Mouse (Mus musculus): ENCODE measurements around the gene Cd79b. TPM values are rescaled to one million over a fixed set of nuclear protein-coding genes. Genes with fewer than 3 reads are reported as not detected.
A peak's percentile ranks its signal among the peaks of the same experiment; 100 is the strongest.

Gene Cd79b
- polyA plus RNA-seq, 1 experiment from 2014 or later: 4.2 TPM

DNA sequence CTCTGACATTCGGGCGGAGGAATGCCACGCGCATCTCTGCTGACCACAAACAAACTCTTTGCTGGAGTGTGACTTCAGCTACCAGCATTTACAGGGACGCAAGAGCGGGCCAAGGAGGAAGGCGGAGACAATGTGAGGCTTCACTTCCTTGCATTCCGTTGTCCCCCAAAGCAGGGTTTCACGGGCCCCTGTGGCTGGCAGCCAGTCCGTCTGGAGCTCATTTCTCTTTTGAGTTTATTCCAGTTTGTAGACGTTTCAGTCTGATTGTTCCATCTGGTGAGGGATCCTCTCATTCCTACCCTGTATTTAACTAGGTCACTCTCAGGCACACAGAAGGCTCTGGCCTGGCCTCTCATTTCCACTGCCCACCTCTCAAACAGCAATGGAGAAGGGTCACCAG lies 27.6 kb downstream of the Cd79b start:
- Histone ChIP-seq H3K9me3 (no peaks in the 10 kb centered on the region), H3K4me1 (peaks cover 7% of the 10 kb centered on the region), H3K27me3 (no peaks in the 10 kb centered on the region), H3K36me3 (no peaks in the 10 kb centered on the region), H3K4me3 (no peak overlapping the region), H3K4me2 (no peak overlapping the region), H3K9ac (no peak overlapping the region), H3K27ac (peak overlapping the region; percentile 37)
- 52% methylated on average over 11 of the region's 11 CpGs for WGBS
- ATAC-seq (ENCODE audit: borderline replicate concordance, extremely low read depth, low FRiP score, low TSS enrichment): no peak

DNA sequence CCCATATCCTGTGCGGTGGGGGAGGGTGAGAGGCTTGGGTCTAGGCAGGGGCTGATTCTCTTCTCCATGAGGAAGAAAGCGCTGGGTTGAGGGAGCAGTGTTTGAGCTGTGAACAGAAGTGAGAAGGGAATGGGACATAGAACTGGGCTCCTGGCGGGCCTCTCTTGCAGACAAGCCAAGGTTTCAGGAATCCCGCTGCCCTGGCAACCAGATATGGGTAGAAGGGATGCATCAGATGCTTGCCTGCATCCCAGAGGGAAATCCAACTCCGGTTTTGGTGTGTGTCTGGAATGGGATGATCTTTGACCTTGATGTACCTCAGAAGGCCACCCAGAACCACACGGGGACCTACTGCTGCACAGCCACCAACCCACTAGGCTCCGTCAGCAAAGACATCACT lies 28.4 kb downstream of the Cd79b start:
- peaks cover 7% of the 10 kb centered on the region for H3K4me1 ChIP-seq
- H3K27ac ChIP-seq: no peak overlapping the region
- H3K9ac ChIP-seq: no peak overlapping the region
- ATAC-seq (ENCODE audit: borderline replicate concordance, extremely low read depth, low FRiP score, low TSS enrichment): no peak
- no peak overlapping the region for H3K4me3 ChIP-seq
- no peaks in the 10 kb centered on the region for H3K27me3 ChIP-seq
- 82% methylated on average over 7 of the region's 7 CpGs for WGBS
- no peak overlapping the region for H3K4me2 ChIP-seq
- no peaks in the 10 kb centered on the region for H3K36me3 ChIP-seq
- no peaks in the 10 kb centered on the region for H3K9me3 ChIP-seq

DNA sequence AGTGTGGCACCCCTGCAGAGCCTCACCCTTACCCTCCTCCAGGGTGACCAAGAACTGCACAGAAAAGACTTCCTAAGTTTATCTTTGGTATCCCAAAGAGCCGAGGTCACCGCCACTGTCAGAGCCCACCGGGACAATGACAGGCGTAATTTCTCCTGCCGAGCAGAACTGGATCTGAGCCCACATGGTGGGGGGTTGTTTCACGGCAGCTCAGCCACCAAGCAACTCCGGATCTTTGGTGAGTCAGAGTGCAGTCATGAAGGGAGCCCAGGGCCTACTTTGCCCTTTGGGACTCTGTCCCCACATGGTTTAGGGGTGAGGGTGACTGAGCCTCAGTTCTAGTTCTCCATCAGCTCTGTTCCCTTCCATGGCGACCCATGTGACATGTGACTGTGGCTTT lies 30.4 kb downstream of the Cd79b start:
- Histone ChIP-seq H3K36me3 (no peaks in the 10 kb centered on the region), H3K9me3 (no peaks in the 10 kb centered on the region), H3K4me3 (no peak overlapping the region), H3K9ac (no peak overlapping the region), H3K4me1 (peaks cover 7% of the 10 kb centered on the region), H3K4me2 (no peak overlapping the region), H3K27me3 (no peaks in the 10 kb centered on the region), H3K27ac (no peak overlapping the region)
- 45% methylated on average over 8 of the region's 8 CpGs for WGBS
- ATAC-seq (ENCODE audit: borderline replicate concordance, extremely low read depth, low FRiP score, low TSS enrichment): no peak

DNA sequence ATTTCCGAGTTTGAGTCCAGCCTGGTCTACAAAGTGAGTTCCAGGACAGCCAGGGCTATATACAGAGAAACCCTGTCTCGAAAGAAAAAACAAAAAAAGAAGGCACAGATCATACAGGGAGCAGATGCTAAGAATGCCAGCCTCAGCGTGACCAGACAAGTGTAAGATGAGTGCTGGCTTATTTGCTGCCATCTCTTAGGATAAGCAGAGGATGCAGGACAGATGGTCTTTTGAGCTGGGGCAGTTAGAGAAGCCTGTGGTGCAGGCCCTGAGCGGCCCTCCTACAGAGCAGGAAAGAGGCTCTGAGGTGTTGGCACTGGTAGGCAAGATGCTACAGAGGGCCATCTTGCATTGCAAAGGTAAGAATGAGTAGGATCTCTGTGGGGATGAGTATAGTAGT lies 31.2 kb downstream of the Cd79b start:
- Histone ChIP-seq H3K4me2 (no peak overlapping the region), H3K4me1 (peaks cover 7% of the 10 kb centered on the region), H3K27ac (no peak overlapping the region), H3K36me3 (no peaks in the 10 kb centered on the region), H3K4me3 (no peak overlapping the region), H3K27me3 (no peaks in the 10 kb centered on the region), H3K9ac (no peak overlapping the region), H3K9me3 (no peaks in the 10 kb centered on the region)
- 73% methylated on average over 4 of the region's 4 CpGs for WGBS
- no peak for ATAC-seq (ENCODE audit: borderline replicate concordance, extremely low read depth, low FRiP score, low TSS enrichment)

DNA sequence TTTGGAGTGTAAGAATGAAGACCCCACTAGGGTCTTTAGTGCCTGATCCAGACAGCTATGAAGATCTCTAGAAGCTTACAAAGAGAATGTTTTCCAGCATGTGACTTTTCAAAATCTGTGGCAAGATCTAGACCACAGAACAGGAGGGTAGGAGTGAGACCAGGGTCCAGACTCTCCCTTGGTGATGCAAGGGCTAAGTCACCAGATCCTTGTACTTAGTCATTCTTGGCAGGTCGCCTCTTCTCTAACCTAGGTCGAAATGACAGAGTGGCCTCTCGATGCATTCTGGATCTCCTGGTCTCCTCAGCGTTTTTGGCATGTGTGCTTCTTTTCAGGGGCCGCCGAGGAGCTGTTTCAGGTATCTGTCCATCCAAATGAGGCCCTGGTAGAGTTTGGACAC lies 32.1 kb downstream of the Cd79b start:
- ATAC-seq (ENCODE audit: borderline replicate concordance, extremely low read depth, low FRiP score, low TSS enrichment): no peak
- Histone ChIP-seq H3K4me1 (peaks cover 7% of the 10 kb centered on the region), H3K4me2 (no peak overlapping the region), H3K27ac (no peak overlapping the region), H3K4me3 (no peak overlapping the region), H3K36me3 (no peaks in the 10 kb centered on the region), H3K9me3 (no peaks in the 10 kb centered on the region), H3K9ac (no peak overlapping the region), H3K27me3 (no peaks in the 10 kb centered on the region)
- 72% methylated on average over 6 of the region's 6 CpGs for WGBS

DNA sequence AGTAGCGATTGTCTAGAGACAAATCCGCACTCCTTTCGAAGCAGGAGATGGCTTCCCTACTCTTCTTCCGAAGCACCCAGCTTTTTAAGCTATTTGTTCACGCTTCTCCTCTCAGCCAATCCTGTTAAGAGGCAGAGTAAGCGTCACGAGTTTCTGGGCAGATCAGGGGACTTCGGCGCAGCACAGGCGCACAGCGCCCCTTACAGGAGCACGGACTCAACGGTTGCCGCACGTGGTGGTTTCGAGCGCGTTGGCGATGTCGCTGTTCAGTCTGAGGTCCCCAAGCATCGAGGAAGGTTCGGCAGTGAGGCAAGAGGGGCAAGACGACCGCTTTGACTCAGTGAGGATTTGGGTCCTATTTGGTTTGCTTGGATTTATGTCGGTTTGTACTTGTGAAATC lies 38.1 kb downstream of the Cd79b start, which contains the start of gene Tcam1:
TSS of gene Tcam1 (plus strand) at position 219 of the 400 bp plus-strand sequence.
- Histone ChIP-seq H3K36me3 (no peaks in the 10 kb centered on the region), H3K9me3 (no peaks in the 10 kb centered on the region), H3K4me2 (peak within 1 kb of the TSS; percentile 47), H3K27me3 (no peaks in the 10 kb centered on the region), H3K9ac (no peak within 1 kb of the TSS), H3K27ac (peak within 1 kb of the TSS; percentile 87), H3K4me1 (peaks cover 33% of the 10 kb centered on the region), H3K4me3 (peak within 1 kb of the TSS; percentile 7; the same call in 1 of the 2 replicates)
- WGBS: 4% methylated on average over 25 of the region's 25 CpGs
- ATAC-seq (ENCODE audit: borderline replicate concordance, extremely low read depth, low FRiP score, low TSS enrichment): peak; percentile 19; the same call in 1 of the 2 replicates

DNA sequence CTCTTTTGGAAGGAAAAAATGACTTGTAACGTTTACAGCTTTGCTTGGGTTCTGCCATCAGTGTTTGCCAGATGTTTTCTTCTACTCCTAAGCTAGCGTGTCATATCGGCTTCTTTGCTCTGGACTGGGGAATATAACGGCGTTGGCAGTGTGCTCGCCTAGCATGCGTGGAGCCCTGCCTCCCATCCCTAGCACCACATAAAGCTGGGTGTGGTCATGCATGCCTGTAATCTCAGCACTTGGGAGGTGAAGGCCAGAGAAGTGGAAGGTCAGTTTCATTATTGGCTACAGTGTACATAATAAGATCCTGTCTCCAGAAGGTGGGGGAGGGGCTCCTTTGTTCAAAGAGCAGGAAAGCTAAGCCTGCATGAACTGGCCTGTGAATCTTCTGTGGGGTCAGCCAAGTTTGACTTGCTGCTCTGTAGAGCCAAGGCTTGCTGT lies 39.6 kb downstream of the Cd79b start:
- Histone ChIP-seq H3K4me2 (no peak overlapping the region; the same call in 1 of the 2 replicates), H3K27me3 (no peaks in the 10 kb centered on the region), H3K36me3 (no peaks in the 10 kb centered on the region), H3K9ac (no peak overlapping the region), H3K27ac (peak overlapping the region; percentile 87), H3K4me1 (peaks cover 48% of the 10 kb centered on the region), H3K4me3 (no peak overlapping the region), H3K9me3 (no peaks in the 10 kb centered on the region)
- 39% methylated on average over 7 of the region's 7 CpGs for WGBS
- peak; percentile 40 for ATAC-seq (ENCODE audit: borderline replicate concordance, extremely low read depth, low FRiP score, low TSS enrichment)

DNA sequence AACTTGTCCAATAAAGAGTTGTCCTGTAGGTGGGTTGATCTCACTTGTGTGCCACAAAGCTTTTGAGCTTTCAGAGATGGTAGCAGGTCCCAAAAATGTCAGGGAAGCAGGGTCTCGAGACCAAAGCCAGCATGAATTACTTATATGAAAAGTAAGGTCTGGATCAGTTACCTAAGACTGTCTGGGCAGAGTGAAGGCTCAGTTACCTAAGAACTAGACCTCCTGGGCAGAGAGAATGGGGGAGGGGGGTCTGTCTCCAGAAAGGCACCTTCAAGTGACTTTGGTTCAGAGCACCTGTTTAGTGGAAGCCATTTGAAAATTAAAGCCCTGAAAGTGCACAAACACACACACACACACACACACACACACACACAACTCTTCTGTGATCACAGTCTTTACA lies 40.2 kb downstream of the Cd79b start:
- H3K4me2 ChIP-seq: no peak overlapping the region
- WGBS: 84% methylated on average over 1 of the region's 1 CpGs
- ATAC-seq (ENCODE audit: borderline replicate concordance, extremely low read depth, low FRiP score, low TSS enrichment): no peak
- H3K36me3 ChIP-seq: no peaks in the 10 kb centered on the region
- H3K4me1 ChIP-seq: peaks cover 51% of the 10 kb centered on the region
- H3K27me3 ChIP-seq: no peaks in the 10 kb centered on the region
- H3K9ac ChIP-seq: no peak overlapping the region
- H3K4me3 ChIP-seq: no peak overlapping the region
- peak overlapping the region; percentile 87 for H3K27ac ChIP-seq
- H3K9me3 ChIP-seq: no peaks in the 10 kb centered on the region

DNA sequence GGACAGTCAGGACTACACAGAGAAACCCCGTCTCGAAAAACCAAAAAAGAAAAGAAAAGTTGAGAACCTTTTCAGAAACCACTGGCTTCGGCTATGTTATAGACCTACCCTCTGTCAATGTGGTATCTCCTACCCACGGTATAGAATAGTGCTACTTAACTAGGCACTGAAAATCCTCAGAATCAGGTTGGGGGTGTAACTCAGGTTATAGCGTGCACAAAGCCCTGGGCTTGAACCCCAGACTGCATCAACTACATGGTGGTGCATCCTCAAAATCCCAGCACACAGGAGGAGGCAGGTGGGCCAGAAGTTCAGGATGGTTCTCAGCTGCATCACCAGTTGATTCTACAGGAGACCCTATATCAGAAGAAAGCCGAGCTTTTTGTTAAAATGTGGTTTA lies 40.8 kb downstream of the Cd79b start:
- Histone ChIP-seq H3K9me3 (no peaks in the 10 kb centered on the region), H3K9ac (no peak overlapping the region), H3K4me2 (peak overlapping the region; percentile 78; the same call in 1 of the 2 replicates), H3K4me3 (peak overlapping the region; percentile 90; the same call in 1 of the 2 replicates), H3K27ac (peak overlapping the region; percentile 87), H3K27me3 (no peaks in the 10 kb centered on the region), H3K4me1 (peaks cover 57% of the 10 kb centered on the region), H3K36me3 (no peaks in the 10 kb centered on the region)
- 93% methylated on average over 6 of the region's 6 CpGs for whole genome bisulfite sequencing
- no peak for ATAC-seq (ENCODE audit: borderline replicate concordance, extremely low read depth, low FRiP score, low TSS enrichment)

DNA sequence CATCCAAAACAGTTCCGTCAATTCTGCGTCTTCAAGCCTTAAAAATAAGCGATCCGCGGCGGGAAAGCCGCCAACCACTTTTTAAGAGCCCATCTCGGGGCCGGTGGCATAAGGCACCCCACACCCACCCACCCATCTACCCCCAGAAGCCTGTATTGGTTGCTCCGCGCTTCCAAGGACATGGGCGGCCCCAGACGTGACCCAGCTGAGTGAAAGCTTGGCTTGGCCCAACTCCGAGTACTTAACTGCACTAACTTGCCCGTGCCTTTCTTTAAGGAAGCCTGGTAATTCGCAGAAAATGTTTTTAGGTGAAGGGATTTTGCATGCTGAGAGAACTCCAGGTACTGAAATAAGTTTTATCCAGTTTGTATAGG lies 41.3 kb downstream of the Cd79b start:
- Histone ChIP-seq H3K4me3 (peak overlapping the region; percentile 90), H3K27ac (peak overlapping the region; percentile 87), H3K9ac (peak overlapping the region; percentile 56), H3K4me1 (peaks cover 62% of the 10 kb centered on the region), H3K36me3 (no peaks in the 10 kb centered on the region), H3K27me3 (no peaks in the 10 kb centered on the region), H3K4me2 (peak overlapping the region; percentile 78), H3K9me3 (no peaks in the 10 kb centered on the region)
- ATAC-seq (ENCODE audit: borderline replicate concordance, extremely low read depth, low FRiP score, low TSS enrichment): no peak
- WGBS: 7% methylated on average over 16 of the region's 16 CpGs

DNA sequence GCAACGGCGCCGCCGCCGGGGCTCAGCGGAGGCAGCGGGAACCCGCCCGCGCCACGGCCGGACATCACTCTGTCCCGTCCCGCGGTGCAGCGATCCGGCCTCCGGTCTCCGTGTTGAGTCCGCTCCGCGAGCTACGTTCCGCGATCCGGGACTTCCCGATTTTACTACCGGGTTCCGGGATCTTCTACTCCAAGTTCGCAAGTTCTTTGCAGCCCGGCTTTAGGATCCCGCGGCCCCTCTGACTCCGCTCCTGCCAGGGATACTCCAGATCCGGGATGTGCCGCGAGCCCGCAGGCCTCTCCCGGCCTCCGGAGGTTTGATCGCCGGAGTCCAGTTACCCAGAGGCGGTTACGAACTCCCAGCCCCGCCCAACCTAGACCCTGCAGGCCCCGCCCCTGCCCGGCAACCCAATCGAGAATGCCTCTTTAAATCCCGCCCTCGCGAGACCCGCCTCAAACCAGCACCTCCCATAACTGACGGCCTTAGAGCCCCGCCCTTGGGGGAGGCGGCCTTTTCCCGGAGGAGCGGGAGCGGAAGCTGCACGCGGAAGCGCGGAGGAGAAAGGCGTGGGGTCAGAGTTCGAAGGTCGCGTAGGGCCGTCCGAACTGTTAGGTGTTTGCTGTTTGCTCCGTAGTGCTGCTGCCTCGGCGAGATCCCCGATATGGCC lies 41.8 kb downstream of the Cd79b start, which contains the start of gene Smarcd2:
TSS of gene Smarcd2 (minus strand) at position 329 of the 667 bp plus-strand sequence.
- WGBS: under 1% methylated on average over 72 of the region's 72 CpGs
- H3K9ac ChIP-seq: peak within 1 kb of the TSS; percentile 96
- H3K4me3 ChIP-seq: peak within 1 kb of the TSS; percentile 90
- H3K27ac ChIP-seq: peak within 1 kb of the TSS; percentile 98
- peak within 1 kb of the TSS; percentile 78 for H3K4me2 ChIP-seq
- ATAC-seq (ENCODE audit: borderline replicate concordance, extremely low read depth, low FRiP score, low TSS enrichment): peak; percentile 91
- no peaks in the 10 kb centered on the region; the same call in 1 of the 2 replicates for H3K36me3 ChIP-seq
- no peaks in the 10 kb centered on the region for H3K27me3 ChIP-seq
- peaks cover 67% of the 10 kb centered on the region for H3K4me1 ChIP-seq
- no peaks in the 10 kb centered on the region for H3K9me3 ChIP-seq

DNA sequence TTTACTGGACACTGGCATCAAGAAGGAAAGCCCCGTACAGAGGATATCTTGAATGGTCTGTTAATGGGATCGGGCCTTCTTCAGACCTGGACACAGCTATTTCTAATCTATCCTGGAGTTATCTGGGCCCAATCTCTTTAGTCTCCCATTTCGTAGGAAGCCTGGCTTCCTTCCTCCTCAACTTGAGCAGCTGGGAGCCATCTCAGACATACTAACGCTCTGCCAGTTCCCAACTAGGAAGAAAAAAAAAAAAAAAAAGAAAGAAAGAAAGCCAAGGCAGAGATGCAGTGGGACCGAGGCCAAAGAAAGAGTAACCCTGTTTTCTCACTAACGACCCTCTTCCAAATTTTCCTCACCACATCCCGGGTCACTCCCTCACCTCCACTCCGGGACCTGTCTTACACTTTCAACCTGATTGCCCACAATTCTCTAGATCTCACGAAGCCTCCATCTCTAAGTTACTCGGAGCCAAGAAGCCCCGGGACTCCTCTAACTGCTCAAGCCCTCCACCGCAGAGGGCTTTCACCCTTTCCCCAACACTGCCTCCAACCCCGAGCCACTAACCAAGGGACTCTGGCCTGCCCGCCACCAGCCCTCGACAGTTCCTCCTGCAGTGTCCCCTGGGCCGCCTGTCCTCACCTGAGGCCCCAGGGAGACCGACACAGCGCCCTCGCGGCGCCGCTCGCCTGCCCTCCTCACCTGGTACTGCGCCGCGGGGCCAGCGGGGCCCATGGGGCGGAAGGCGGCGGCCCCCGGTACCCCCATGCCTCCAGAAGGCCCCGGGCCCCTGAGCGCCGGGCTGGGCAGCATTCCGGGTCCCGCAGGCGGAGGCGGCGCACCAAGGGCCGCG lies 42.5 kb downstream of the Cd79b start:
- WGBS: 1% methylated on average over 41 of the region's 41 CpGs
- peaks cover 7% of the 10 kb centered on the region for H3K36me3 ChIP-seq
- H3K27ac ChIP-seq: peak overlapping the region; percentile 98
- H3K4me2 ChIP-seq: peak overlapping the region; percentile 71
- H3K4me1 ChIP-seq: peaks cover 74% of the 10 kb centered on the region
- H3K9me3 ChIP-seq: no peaks in the 10 kb centered on the region
- H3K27me3 ChIP-seq: no peaks in the 10 kb centered on the region
- peak overlapping the region; percentile 90 for H3K4me3 ChIP-seq
- H3K9ac ChIP-seq: peak overlapping the region; percentile 96
- peak; percentile 27 for ATAC-seq (ENCODE audit: borderline replicate concordance, extremely low read depth, low FRiP score, low TSS enrichment)

All from lung, embryonic 15.5 days (tissue).